Mouse (Mus musculus): ENCODE measurements around the gene N4bp1.

The N4bp1 gene

DNA sequence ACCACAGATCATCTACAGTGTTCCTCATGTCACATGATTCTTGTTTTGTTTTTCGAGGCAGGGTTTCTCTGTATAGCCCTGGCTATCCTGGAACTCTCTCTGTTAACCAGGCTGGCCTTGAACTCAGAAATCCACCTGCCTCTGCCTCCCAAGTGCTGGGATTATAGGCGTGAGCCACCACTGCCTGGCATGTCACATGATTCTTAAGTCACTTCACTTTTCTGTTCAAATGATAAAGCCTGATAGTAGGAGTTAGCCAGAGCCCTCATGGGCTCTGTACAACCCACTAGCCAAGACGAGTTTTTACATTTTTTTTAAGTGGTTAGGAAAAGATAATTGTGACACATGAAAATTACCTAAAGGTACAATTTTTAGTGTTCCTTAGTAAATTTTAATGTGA lies 126.4 kb downstream of the N4bp1 start:
- DNase-seq, result no peak
